Mouse (Mus musculus) hindbrain, embryonic 14.5 days (tissue): ENCODE measurements around the gene Gm38119. TPM values are rescaled to one million over a fixed set of nuclear protein-coding genes. Genes with fewer than 3 reads are reported as not detected.

ENCODE experiments used
- ATAC-seq: fragments of 200-750 bp; cut with Nextera tagmentation; 2 replicates; pipeline ENCODE4 v1.8.0; 2017; ENCODE audit warnings: moderate number of reproducible peaks, mild to moderate bottlenecking, moderate TSS enrichment, moderate library complexity; ENCODE audit not compliant: low FRiP score
- DNase-seq: peaks from one replicate; pipeline ENCODE4 v3.0.0-alpha.2; 2015; ENCODE audit warnings: low spot score
- H3K27ac ChIP-seq: fragments of 300-500 bp; sonication (generic); 2 replicates; pipeline ENCODE4 v1.5.1; 2014; ENCODE audit warnings: mild to moderate bottlenecking, moderate library complexity
- H3K27me3 ChIP-seq: fragments of 300-500 bp; sonication (generic); 2 replicates; pipeline ENCODE4 v1.6.1; 2014; ENCODE audit warnings: mild to moderate bottlenecking, low read length, mixed read lengths; ENCODE audit not compliant: control insufficient read depth, insufficient read depth
- H3K36me3 ChIP-seq: fragments of 300-500 bp; sonication (generic); replicated peaks from 2 replicates; pipeline ENCODE4 v1.6.1; 2014; ENCODE audit not compliant: control insufficient read depth, insufficient read depth
- H3K4me1 ChIP-seq: fragments of 300-500 bp; sonication (generic); replicated peaks from 2 replicates; pipeline ENCODE4 v1.6.1; 2014; ENCODE audit warnings: antibody characterized with exemption, low read length, mixed read lengths; ENCODE audit not compliant: control insufficient read depth, insufficient read depth
- H3K4me2 ChIP-seq: fragments of 300-500 bp; sonication (generic); replicated peaks from 2 replicates; pipeline ENCODE4 v1.6.1; 2014; ENCODE audit warnings: mild to moderate bottlenecking, moderate library complexity
- H3K4me3 ChIP-seq: fragments of 300-500 bp; sonication (generic); replicated peaks from 2 replicates; pipeline ENCODE4 v1.5.1; 2014; ENCODE audit warnings: mild to moderate bottlenecking, low read length
- H3K9ac ChIP-seq: fragments of 300-500 bp; sonication (generic); 2 replicates; pipeline ENCODE4 v1.6.1; 2014
- H3K9me3 ChIP-seq: fragments of 300-500 bp; sonication (generic); 2 replicates; pipeline ENCODE4 v1.6.1; 2016; ENCODE audit warnings: low read length; ENCODE audit not compliant: control insufficient read depth
- WGBS: fragments of 180-500 bp; shearing (Covaris S2); extraction: QIAGEN DNeasy Blood & Tissue Kit; methylation state at CpG from one replicate; pipeline ENCODE4 v1.1.7; 2014; 5-methylcytosine and 5-hydroxymethylcytosine counted together
- polyA plus RNA-seq: library from polyadenylated mRNA; unstranded; fragments of >200 nt; fragmentation: Nextera tagmentation; extraction: Ambion mirVana; gene quantifications from 2 replicates; pipeline ENCODE4 v1.2.1, GENCODE M21; 2014

Gene Gm38119
- polyA plus RNA-seq = not detected in 2 replicates

GRCm38 (mm10) chr3:92738996-92739395 is at the start of gene Gm38119:
Gm38119 (minus strand) TSS chr3:92739096.
- H3K4me2 ChIP-seq = no peak within 1 kb of the TSS
- H3K9me3 ChIP-seq = no peaks in the 10 kb centered on the region
- no peaks in the 10 kb centered on the region for H3K4me1 ChIP-seq
- no peak within 1 kb of the TSS for H3K4me3 ChIP-seq
- WGBS = 80% methylated on average over 1 of the region's 1 CpGs
- no peak within 1 kb of the TSS for H3K27ac ChIP-seq
- no peaks in the 10 kb centered on the region for H3K36me3 ChIP-seq
- ATAC-seq (no peak), DNase-seq (no peak)
- H3K27me3 ChIP-seq = no peaks in the 10 kb centered on the region
- no peak within 1 kb of the TSS for H3K9ac ChIP-seq

- H3K4me3 ChIP-seq = no peak within 1 kb of the TSS
- no peak within 1 kb of the TSS for H3K27ac ChIP-seq
- DNase-seq = no peak
- no peaks in the 10 kb centered on the region for H3K27me3 ChIP-seq
- H3K9ac ChIP-seq = no peak within 1 kb of the TSS
- no peak within 1 kb of the TSS for H3K4me2 ChIP-seq
- no peaks in the 10 kb centered on the region for H3K36me3 ChIP-seq
- no peak for ATAC-seq
- H3K9me3 ChIP-seq = no peaks in the 10 kb centered on the region
- WGBS = 92% methylated on average over 1 of the region's 1 CpGs
- H3K4me1 ChIP-seq = no peaks in the 10 kb centered on the region
These were observed 39.9 kb upstream of the Gm38119 start, which contains the start of gene Lce1i for GRCm38 (mm10) chr3:92778799-92779198. Lce1i (minus strand) TSS chr3:92778899.

- Histone ChIP-seq H3K27me3 (no peaks in the 10 kb centered on the region), H3K27ac (no peak overlapping the region), H3K4me2 (no peak overlapping the region), H3K9ac (no peak overlapping the region), H3K9me3 (no peaks in the 10 kb centered on the region), H3K4me3 (no peak overlapping the region), H3K4me1 (no peaks in the 10 kb centered on the region), H3K36me3 (no peaks in the 10 kb centered on the region)
- WGBS = 25% methylated on average over 3 of the region's 3 CpGs
- DNase-seq (no peak), ATAC-seq (no peak)
These were observed 32.7 kb upstream of the Gm38119 start for GRCm38 (mm10) chr3:92771573-92771972.

DNA sequence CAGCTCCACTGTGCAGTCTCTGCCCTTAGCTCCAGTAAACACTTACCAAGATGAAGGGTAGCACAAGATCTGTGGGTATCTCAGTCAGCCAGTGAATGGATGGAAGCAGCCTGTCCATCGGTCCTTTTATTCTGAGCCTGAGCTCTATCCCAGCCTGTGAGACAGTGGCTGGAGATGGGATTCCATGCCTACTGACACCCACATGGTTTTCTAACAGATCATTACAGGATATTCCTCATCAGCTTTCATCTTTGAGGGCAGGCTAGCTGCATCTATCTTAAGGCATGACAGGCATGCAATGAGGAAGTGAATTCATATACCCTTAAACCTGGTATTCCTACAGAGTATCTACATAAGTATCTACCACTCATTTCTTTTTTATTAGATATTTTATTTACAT is 26.1 kb upstream of the Gm38119 start, which contains the start of gene Lce1h:
Gene Lce1h, minus strand, starts transcription at position 101 of the 400 bp plus-strand sequence.
- Histone ChIP-seq H3K27ac (no peak within 1 kb of the TSS), H3K9me3 (no peaks in the 10 kb centered on the region), H3K9ac (no peak within 1 kb of the TSS), H3K4me1 (no peaks in the 10 kb centered on the region), H3K4me3 (no peak within 1 kb of the TSS), H3K4me2 (no peak within 1 kb of the TSS), H3K36me3 (no peaks in the 10 kb centered on the region), H3K27me3 (no peaks in the 10 kb centered on the region)
- no peak for ATAC-seq
- WGBS = 100% methylated on average over 1 of the region's 1 CpGs
- DNase-seq = no peak

DNA sequence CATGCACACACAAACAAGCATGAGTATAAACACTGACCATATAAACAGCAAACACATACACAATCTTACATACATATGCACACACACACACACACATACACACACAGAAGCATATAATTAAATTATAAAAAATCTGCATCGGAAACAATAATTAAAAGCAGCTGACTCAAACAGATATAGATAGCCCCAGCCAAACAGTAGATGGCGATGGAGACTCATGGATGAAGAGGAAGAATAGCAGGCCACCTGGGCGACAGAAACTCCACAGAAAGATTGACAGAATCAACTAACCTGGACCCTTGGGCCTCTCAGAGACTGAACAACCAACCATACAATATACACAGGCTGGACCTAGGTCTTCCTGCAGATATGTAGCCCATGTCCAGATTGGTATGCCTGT is 14.3 kb upstream of the Gm38119 start:
- H3K4me2 ChIP-seq = no peak overlapping the region
- DNase-seq = no peak
- H3K9me3 ChIP-seq = no peaks in the 10 kb centered on the region
- H3K9ac ChIP-seq = no peak overlapping the region
- no peak for ATAC-seq
- H3K27me3 ChIP-seq = no peaks in the 10 kb centered on the region
- WGBS = 36% methylated on average over 3 of the region's 3 CpGs
- no peaks in the 10 kb centered on the region for H3K4me1 ChIP-seq
- H3K4me3 ChIP-seq = no peak overlapping the region
- H3K36me3 ChIP-seq = no peaks in the 10 kb centered on the region
- H3K27ac ChIP-seq = no peak overlapping the region

DNA sequence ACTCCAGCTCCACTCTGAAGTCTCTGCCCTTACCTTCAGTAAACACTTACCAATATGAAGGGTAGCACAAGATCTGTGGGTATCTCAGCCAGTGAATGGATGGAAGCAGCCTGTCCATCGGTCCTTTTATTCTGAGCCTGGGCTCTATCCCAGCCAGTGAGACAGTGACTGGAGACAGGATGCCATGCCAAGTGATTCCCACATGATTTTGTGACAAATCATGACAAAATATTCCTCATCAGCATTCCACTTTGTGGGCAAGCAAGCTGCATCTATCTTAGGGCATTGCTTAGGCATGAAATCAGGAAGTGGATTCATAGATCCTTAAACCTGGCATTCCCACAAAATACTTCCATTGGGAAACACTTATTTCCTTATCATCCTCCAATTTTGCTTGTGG is 13.3 kb upstream of the Gm38119 start, which contains the start of gene Lce1g:
Gene Lce1g, minus strand, starts transcription at position 101 of the 400 bp plus-strand sequence.
- 97% methylated on average over 1 of the region's 1 CpGs for WGBS
- no peak within 1 kb of the TSS for H3K9ac ChIP-seq
- no peak within 1 kb of the TSS for H3K4me3 ChIP-seq
- DNase-seq (no peak), ATAC-seq (no peak)
- H3K36me3 ChIP-seq = no peaks in the 10 kb centered on the region
- no peaks in the 10 kb centered on the region for H3K9me3 ChIP-seq
- no peak within 1 kb of the TSS for H3K27ac ChIP-seq
- no peak within 1 kb of the TSS for H3K4me2 ChIP-seq
- H3K27me3 ChIP-seq = no peaks in the 10 kb centered on the region
- H3K4me1 ChIP-seq = no peaks in the 10 kb centered on the region

- no peak for DNase-seq
- ATAC-seq = no peak
- no peaks in the 10 kb centered on the region for H3K27me3 ChIP-seq
- no peak overlapping the region for H3K9ac ChIP-seq
- H3K4me3 ChIP-seq = no peak overlapping the region
- H3K4me1 ChIP-seq = no peaks in the 10 kb centered on the region
- H3K27ac ChIP-seq = no peak overlapping the region
- H3K9me3 ChIP-seq = no peaks in the 10 kb centered on the region
- no peak overlapping the region for H3K4me2 ChIP-seq
- 96% methylated on average over 5 of the region's 5 CpGs for WGBS
- H3K36me3 ChIP-seq = no peaks in the 10 kb centered on the region
These were observed 16.3 kb downstream of the Gm38119 start for GRCm38 (mm10) chr3:92722631-92723030.

DNA sequence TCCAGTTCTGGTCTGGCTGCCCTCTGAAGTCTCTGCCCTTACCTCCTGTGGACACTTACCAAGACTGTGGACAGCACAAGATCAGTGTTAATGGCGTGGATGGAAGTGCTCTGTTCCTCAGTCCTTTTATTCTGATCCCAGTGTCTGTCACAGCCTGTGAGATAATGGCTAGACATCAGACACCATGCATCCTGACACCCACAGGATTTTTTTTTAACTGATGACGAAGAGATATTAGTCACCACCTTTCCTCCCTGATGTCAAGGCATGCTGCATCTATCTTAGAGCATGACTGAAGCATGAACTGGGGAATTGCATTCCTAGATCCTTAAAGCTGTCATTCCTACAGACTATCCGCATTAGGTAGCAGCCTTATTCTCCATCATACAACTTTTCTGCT is 18.6 kb downstream of the Gm38119 start, which contains the start of gene Lce1f:
Gene Lce1f, minus strand, starts transcription at position 101 of the 400 bp plus-strand sequence.
- DNase-seq (no peak), ATAC-seq (no peak)
- Histone ChIP-seq H3K4me1 (no peaks in the 10 kb centered on the region), H3K4me3 (no peak within 1 kb of the TSS), H3K27me3 (no peaks in the 10 kb centered on the region), H3K9me3 (no peaks in the 10 kb centered on the region), H3K4me2 (no peak within 1 kb of the TSS), H3K27ac (no peak within 1 kb of the TSS), H3K9ac (no peak within 1 kb of the TSS), H3K36me3 (no peaks in the 10 kb centered on the region)
- 82% methylated on average over 3 of the region's 3 CpGs for WGBS

- H3K27me3 ChIP-seq = no peaks in the 10 kb centered on the region
- H3K9me3 ChIP-seq = no peaks in the 10 kb centered on the region
- no peak overlapping the region for H3K27ac ChIP-seq
- ATAC-seq (no peak), DNase-seq (no peak)
- H3K9ac ChIP-seq = no peak overlapping the region
- no peak overlapping the region for H3K4me3 ChIP-seq
- no peak overlapping the region for H3K4me2 ChIP-seq
- H3K4me1 ChIP-seq = no peaks in the 10 kb centered on the region
- no peaks in the 10 kb centered on the region for H3K36me3 ChIP-seq
These were observed 23.8 kb downstream of the Gm38119 start for GRCm38 (mm10) chr3:92715122-92715521.

DNA sequence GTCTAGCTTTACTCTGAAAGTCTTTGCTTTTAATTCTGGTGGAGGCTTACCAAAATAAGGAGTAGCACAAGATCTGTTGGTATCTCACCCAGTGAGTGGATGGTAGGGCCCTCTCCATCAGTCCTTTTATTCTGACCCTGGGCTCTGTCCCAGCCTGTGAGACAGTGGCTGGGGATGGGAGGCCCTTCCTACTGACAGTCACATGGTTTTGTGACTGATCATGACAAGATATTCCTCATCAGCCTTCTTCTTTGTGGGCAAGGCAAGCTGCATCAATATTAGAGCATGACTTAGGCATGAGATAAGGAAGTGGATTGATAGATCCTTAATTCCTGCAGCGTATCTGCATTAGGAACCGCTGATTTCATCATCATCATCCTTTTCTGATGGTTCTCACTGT is 29.9 kb downstream of the Gm38119 start, which contains the start of gene Lce1e:
Gene Lce1e, minus strand, starts transcription at position 101 of the 400 bp plus-strand sequence.
- Histone ChIP-seq H3K9me3 (no peaks in the 10 kb centered on the region), H3K4me2 (no peak within 1 kb of the TSS), H3K9ac (no peak within 1 kb of the TSS), H3K27me3 (no peaks in the 10 kb centered on the region), H3K4me3 (no peak within 1 kb of the TSS), H3K36me3 (no peaks in the 10 kb centered on the region), H3K27ac (no peak within 1 kb of the TSS), H3K4me1 (no peaks in the 10 kb centered on the region)
- ATAC-seq = no peak
- WGBS = 90% methylated on average over 2 of the region's 2 CpGs
- DNase-seq = no peak
